In the genomic region with DNA sequence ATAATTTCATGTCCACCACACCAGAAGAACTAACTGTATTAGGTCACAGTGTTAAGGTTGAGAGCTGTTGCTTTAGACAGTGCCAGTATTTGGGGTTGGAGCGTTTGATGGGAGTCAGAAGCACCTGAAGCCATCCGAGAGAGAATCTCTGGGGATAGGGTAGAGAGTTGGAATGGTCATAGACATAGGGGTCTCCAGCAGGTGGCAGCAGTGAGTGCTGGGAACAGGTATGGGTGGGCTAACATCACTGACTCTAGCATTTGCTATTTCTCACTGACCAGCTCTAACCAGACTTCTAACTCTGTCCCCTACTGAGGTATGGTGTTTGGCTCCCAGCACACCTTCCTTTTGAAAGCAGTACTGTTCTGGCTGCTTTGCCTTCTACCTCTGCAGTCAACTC, we compare ENCODE assay signal across 10 mouse cellular contexts.
DNase-seq lines count a peak whose midpoint lies in the region; ATAC-seq and TF ChIP-seq lines count a peak whose summit lies in the region.
"Had no signal": no experiment of that assay in that cellular context is flagged by ENCODE, and none has a peak within 500 bp of the region (broad histone marks: within the 10 kb centered on the region; RNA-seq: fewer than 3 reads in every experiment).

No protein-coding gene starts in this region.

- peak; percentile 56 for TF ChIP-seq CTCF in forebrain, postnatal 0 days (IDR thresholded peaks at IDR 0.05; ENCODE audit: low read depth)

- H3K36me3 ChIP-seq in forebrain, postnatal 0 days (ENCODE audit: insufficient read depth), result no peaks in the 10 kb centered on the region
- H3K36me3 ChIP-seq in forebrain, embryonic 15.5 days, result no peaks in the 10 kb centered on the region
- no peaks in the 10 kb centered on the region for H3K36me3 ChIP-seq in embryonic facial prominence, embryonic 10.5 days (replicated peaks)
- H3K36me3 ChIP-seq: heart, embryonic 13.5 days; midbrain, embryonic 12.5 days had no signal

- DNase-seq in forebrain, postnatal 0 days, result no peak
- DNase-seq in right cerebral cortex, postnatal 14 days, result peak; percentile 49
- DNase-seq in right cerebral cortex, adult 2 months (ENCODE audit: low spot score in 2 of 2), result no peak
- DNase-seq in embryonic facial prominence, embryonic 10.5 days (ENCODE audit: low spot score), result peak; percentile 45
- peak; percentile 42 for DNase-seq in naive thymus-derived CD4-positive, alpha-beta T cell, adult 2 months (ENCODE audit: low read depth)
- DNase-seq in layer of hippocampus, adult 9-11 months, result no peak
- DNase-seq in urinary bladder, postnatal 36 days (ENCODE audit: low spot score in 2 of 2), result no peak

- no peaks in the 10 kb centered on the region for H3K9me3 ChIP-seq in forebrain, postnatal 0 days (ENCODE audit: low read length)
- no peaks in the 10 kb centered on the region for H3K9me3 ChIP-seq in forebrain, embryonic 15.5 days
- H3K9me3 ChIP-seq in embryonic facial prominence, embryonic 10.5 days, result no peaks in the 10 kb centered on the region
- H3K9me3 ChIP-seq: heart, embryonic 13.5 days; midbrain, embryonic 12.5 days had no signal

- no peak overlapping the region for H3K4me3 ChIP-seq in forebrain, postnatal 0 days (ENCODE audit: low read depth, low read length)
- H3K4me3 ChIP-seq in forebrain, embryonic 15.5 days, result no peak overlapping the region
- no peak overlapping the region for H3K4me3 ChIP-seq in embryonic facial prominence, embryonic 10.5 days
- H3K4me3 ChIP-seq: heart, embryonic 13.5 days; midbrain, embryonic 12.5 days had no signal

- H3K4me2 ChIP-seq in forebrain, postnatal 0 days (ENCODE audit: low read depth), result no peak overlapping the region
- no peak overlapping the region for H3K4me2 ChIP-seq in forebrain, embryonic 15.5 days (replicated peaks)
- H3K4me2 ChIP-seq: heart, embryonic 13.5 days; midbrain, embryonic 12.5 days had no signal

- H3K27ac ChIP-seq in forebrain, postnatal 0 days (ENCODE audit: low read depth, low read length), result no peak overlapping the region
- no peak overlapping the region for H3K27ac ChIP-seq in forebrain, embryonic 15.5 days (replicated peaks)
- no peak overlapping the region for H3K27ac ChIP-seq in embryonic facial prominence, embryonic 10.5 days (replicated peaks)
- H3K27ac ChIP-seq: heart, embryonic 13.5 days; midbrain, embryonic 12.5 days had no signal

- 0 out of 2 replicates have a peak, but pooled peaks cover under 1% of the 10 kb centered on the region for H3K4me1 ChIP-seq in forebrain, postnatal 0 days (ENCODE audit: insufficient read depth)
- H3K4me1 ChIP-seq in forebrain, embryonic 15.5 days, result peaks cover 9% of the 10 kb centered on the region; the same call in 1 of the 2 replicates
- peaks cover 6% of the 10 kb centered on the region for H3K4me1 ChIP-seq in embryonic facial prominence, embryonic 10.5 days
- H3K4me1 ChIP-seq: midbrain, embryonic 12.5 days had no signal

- WGBS in forebrain, postnatal 0 days, result 66% methylated on average over 2 of the region's 2 CpGs
- 70% methylated on average over 2 of the region's 2 CpGs for WGBS in forebrain, embryonic 15.5 days
- 59% methylated on average over 2 of the region's 2 CpGs for WGBS in embryonic facial prominence, embryonic 10.5 days

- ATAC-seq in forebrain, postnatal 0 days, result no peak
- no peak for ATAC-seq in forebrain, embryonic 15.5 days (replicated peaks)

- no peak overlapping the region for H3K9ac ChIP-seq in forebrain, postnatal 0 days
- H3K9ac ChIP-seq in forebrain, embryonic 15.5 days (replicated peaks), result no peak overlapping the region
- H3K9ac ChIP-seq: heart, embryonic 13.5 days; midbrain, embryonic 12.5 days had no signal

- H3K27me3 ChIP-seq in forebrain, postnatal 0 days (ENCODE audit: insufficient read depth, low read length), result no peaks in the 10 kb centered on the region
- H3K27me3 ChIP-seq in forebrain, embryonic 15.5 days, result no peaks in the 10 kb centered on the region
- H3K27me3 ChIP-seq in embryonic facial prominence, embryonic 10.5 days (replicated peaks; ENCODE audit: low read depth, poor library complexity, severe bottlenecking), result no peaks in the 10 kb centered on the region
- H3K27me3 ChIP-seq: heart, embryonic 13.5 days; midbrain, embryonic 12.5 days had no signal

Comparison
In these comparisons a context has a peak if more than half of its experiments do, and no peak if none do; other contexts are left out.
1. DNase-seq: peak in right cerebral cortex, postnatal 14 days (single experiment), embryonic facial prominence, embryonic 10.5 days (single experiment) and naive thymus-derived CD4-positive, alpha-beta T cell, adult 2 months (single experiment); none in forebrain, postnatal 0 days (single experiment), right cerebral cortex, adult 2 months (0 of 2), layer of hippocampus, adult 9-11 months (single experiment) and urinary bladder, postnatal 36 days (0 of 2).